Mouse (Mus musculus): ENCODE measurements around the gene Map3k19. TPM values are rescaled to one million over a fixed set of nuclear protein-coding genes. Genes with fewer than 3 reads are reported as not detected.

The Map3k19 gene
- total and polyA plus RNA-seq, 2 experiments from 2014 or later: 0.98 to 3.9 TPM

DNA sequence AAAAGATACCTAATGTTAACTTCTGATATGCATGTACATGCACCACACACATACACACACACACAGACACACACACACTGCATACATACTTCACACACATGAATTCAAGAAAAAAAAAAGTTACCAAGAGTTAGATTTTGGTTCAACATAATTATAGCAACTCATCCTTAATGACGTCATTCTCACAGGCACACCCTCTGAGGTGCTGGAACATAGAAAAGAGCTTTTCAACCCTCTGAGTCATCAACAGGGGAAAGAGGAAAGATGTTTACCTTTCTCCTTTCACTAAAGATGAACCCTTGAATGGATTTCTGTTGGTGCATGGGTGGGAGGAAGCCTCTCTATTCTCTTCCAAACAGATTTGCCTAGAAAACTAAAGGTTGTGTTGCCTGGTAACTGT lies 16.2 kb downstream of the Map3k19 start:
- Histone ChIP-seq H3K4me1 (ENCODE audit: insufficient read depth, low read length) (no peaks in the 10 kb centered on the region), H3K4me2 (ENCODE audit: low read depth, low read length, poor library complexity, severe bottlenecking) (no peak overlapping the region), H3K4me3 (ENCODE audit: low read depth, low read length) (no peak overlapping the region), H3K9ac (replicated peaks; ENCODE audit: low read length, poor library complexity, severe bottlenecking) (no peak overlapping the region), H3K9me3 (ENCODE audit: low read length) (no peaks in the 10 kb centered on the region), H3K27ac (ENCODE audit: low read depth, low read length) (no peak overlapping the region), H3K36me3 (ENCODE audit: insufficient read depth, low read length) (no peaks in the 10 kb centered on the region), H3K27me3 (ENCODE audit: insufficient read depth, low read length) (no peaks in the 10 kb centered on the region)
- WGBS: 77% methylated on average over 1 of the region's 1 CpGs
- ATAC-seq (ENCODE audit: low FRiP score) (no peak), DNase-seq (ENCODE audit: low spot score) (no peak)
- no peak for TF ChIP-seq CTCF (IDR thresholded peaks at IDR 0.05)

- ATAC-seq (ENCODE audit: low FRiP score): no peak
- WGBS: 72% methylated on average over 4 of the region's 4 CpGs
- Histone ChIP-seq H3K27me3 (ENCODE audit: insufficient read depth, low read length) (no peaks in the 10 kb centered on the region), H3K36me3 (ENCODE audit: insufficient read depth, low read length) (no peaks in the 10 kb centered on the region), H3K9me3 (ENCODE audit: low read length) (no peaks in the 10 kb centered on the region), H3K27ac (ENCODE audit: low read depth, low read length) (no peak overlapping the region), H3K4me1 (ENCODE audit: insufficient read depth, low read length) (no peaks in the 10 kb centered on the region), H3K9ac (replicated peaks; ENCODE audit: low read length, poor library complexity, severe bottlenecking) (no peak overlapping the region), H3K4me3 (ENCODE audit: low read depth, low read length) (no peak overlapping the region), H3K4me2 (ENCODE audit: low read depth, low read length, poor library complexity, severe bottlenecking) (no peak overlapping the region)
- TF ChIP-seq CTCF (IDR thresholded peaks at IDR 0.05): no peak
- no peak for DNase-seq (ENCODE audit: low spot score)
Observed at GRCm38 (mm10) chr1:127836619-127837018, 18.2 kb downstream of the Map3k19 start.

DNA sequence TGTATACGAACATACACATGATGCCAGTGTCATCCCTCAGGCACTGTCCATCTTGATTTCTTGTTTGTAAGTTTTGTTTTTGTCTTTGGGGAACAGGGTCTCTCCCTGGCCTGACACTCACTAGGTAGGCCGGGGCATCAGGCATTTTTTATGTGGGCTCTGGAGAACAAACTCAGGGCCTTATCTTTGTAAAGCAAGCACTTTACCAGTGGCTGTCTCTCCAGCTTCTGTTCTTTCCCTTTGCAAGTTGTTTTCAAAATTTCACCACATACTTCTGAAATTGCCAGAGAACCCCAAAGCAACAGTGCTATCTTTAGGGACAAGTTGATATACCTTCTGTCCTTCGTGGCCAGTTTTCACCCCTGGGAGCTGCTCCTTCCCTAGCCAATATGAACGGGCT lies 20.6 kb downstream of the Map3k19 start:
- Histone ChIP-seq H3K4me2 (ENCODE audit: low read depth, low read length, poor library complexity, severe bottlenecking) (no peak overlapping the region), H3K9ac (replicated peaks; ENCODE audit: low read length, poor library complexity, severe bottlenecking) (no peak overlapping the region), H3K27me3 (ENCODE audit: insufficient read depth, low read length) (no peaks in the 10 kb centered on the region), H3K9me3 (ENCODE audit: low read length) (no peaks in the 10 kb centered on the region), H3K4me1 (ENCODE audit: insufficient read depth, low read length) (no peaks in the 10 kb centered on the region), H3K27ac (ENCODE audit: low read depth, low read length) (no peak overlapping the region), H3K4me3 (ENCODE audit: low read depth, low read length) (no peak overlapping the region), H3K36me3 (ENCODE audit: insufficient read depth, low read length) (no peaks in the 10 kb centered on the region)
- ATAC-seq (ENCODE audit: low FRiP score): no peak
- DNase-seq (ENCODE audit: low spot score): no peak
- no peak for TF ChIP-seq CTCF (IDR thresholded peaks at IDR 0.05)
- WGBS: 74% methylated on average over 4 of the region's 4 CpGs

GRCm38 (mm10) chr1:127833714-127834113 lies 21.1 kb downstream of the Map3k19 start:
- WGBS: 56% methylated on average over 2 of the region's 2 CpGs
- Histone ChIP-seq H3K9ac (replicated peaks; ENCODE audit: low read length, poor library complexity, severe bottlenecking) (no peak overlapping the region), H3K36me3 (ENCODE audit: insufficient read depth, low read length) (no peaks in the 10 kb centered on the region), H3K4me2 (ENCODE audit: low read depth, low read length, poor library complexity, severe bottlenecking) (no peak overlapping the region), H3K27ac (ENCODE audit: low read depth, low read length) (no peak overlapping the region), H3K4me3 (ENCODE audit: low read depth, low read length) (no peak overlapping the region), H3K9me3 (ENCODE audit: low read length) (no peaks in the 10 kb centered on the region), H3K4me1 (ENCODE audit: insufficient read depth, low read length) (no peaks in the 10 kb centered on the region), H3K27me3 (ENCODE audit: insufficient read depth, low read length) (no peaks in the 10 kb centered on the region)
- no peak for TF ChIP-seq CTCF (IDR thresholded peaks at IDR 0.05)
- DNase-seq (ENCODE audit: low spot score) (no peak), ATAC-seq (ENCODE audit: low FRiP score) (no peak)

DNA sequence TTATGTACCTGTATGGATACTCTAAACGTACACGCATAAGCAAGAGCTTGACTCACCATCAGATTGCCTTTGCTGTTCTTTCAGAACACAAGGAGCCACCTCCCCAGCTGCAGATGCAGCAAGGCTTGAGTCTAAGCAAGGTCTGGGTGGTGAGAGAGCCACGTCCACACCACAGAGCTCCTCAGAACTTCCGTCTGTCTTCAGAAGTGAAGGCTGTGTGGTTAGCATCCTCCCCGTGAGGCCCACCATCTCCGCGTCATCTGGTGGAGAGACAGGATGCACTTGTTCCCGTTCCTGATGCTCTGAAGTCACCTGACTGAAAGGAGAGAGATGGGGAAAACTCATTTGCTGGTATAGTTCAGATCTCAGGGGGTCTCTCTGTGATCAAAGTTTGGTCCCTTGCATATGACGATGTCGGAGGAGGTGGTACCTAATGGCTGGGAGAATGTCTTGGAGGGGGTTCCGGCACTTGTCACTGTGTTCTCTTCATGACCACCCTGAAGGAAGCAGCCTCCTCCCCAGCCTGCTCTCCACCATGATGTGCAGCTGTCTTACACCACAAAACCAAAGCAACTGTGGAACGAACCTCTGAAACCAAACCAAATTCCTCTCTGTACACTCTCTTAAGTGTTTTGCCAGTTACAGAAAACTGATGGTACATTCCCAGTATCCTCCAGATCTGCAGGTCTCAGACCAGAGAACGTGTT lies 24.5 kb downstream of the Map3k19 start:
- H3K4me3 ChIP-seq (ENCODE audit: low read depth, low read length): no peak overlapping the region
- no peak overlapping the region for H3K4me2 ChIP-seq (ENCODE audit: low read depth, low read length, poor library complexity, severe bottlenecking)
- DNase-seq (ENCODE audit: low spot score): no peak
- H3K9me3 ChIP-seq (ENCODE audit: low read length): no peaks in the 10 kb centered on the region
- TF ChIP-seq CTCF (IDR thresholded peaks at IDR 0.05): no peak
- no peaks in the 10 kb centered on the region for H3K27me3 ChIP-seq (ENCODE audit: insufficient read depth, low read length)
- H3K9ac ChIP-seq (replicated peaks; ENCODE audit: low read length, poor library complexity, severe bottlenecking): no peak overlapping the region
- H3K27ac ChIP-seq (ENCODE audit: low read depth, low read length): no peak overlapping the region
- ATAC-seq (ENCODE audit: low FRiP score): no peak
- no peaks in the 10 kb centered on the region for H3K36me3 ChIP-seq (ENCODE audit: insufficient read depth, low read length)
- 88% methylated on average over 13 of the region's 13 CpGs for WGBS
- no peaks in the 10 kb centered on the region for H3K4me1 ChIP-seq (ENCODE audit: insufficient read depth, low read length)

GRCm38 (mm10) chr1:127827325-127827724 lies 27.5 kb downstream of the Map3k19 start:
- H3K9ac ChIP-seq (replicated peaks; ENCODE audit: low read length, poor library complexity, severe bottlenecking): no peak overlapping the region
- no peaks in the 10 kb centered on the region for H3K9me3 ChIP-seq (ENCODE audit: low read length)
- no peak overlapping the region for H3K4me2 ChIP-seq (ENCODE audit: low read depth, low read length, poor library complexity, severe bottlenecking)
- H3K27me3 ChIP-seq (ENCODE audit: insufficient read depth, low read length): no peaks in the 10 kb centered on the region
- no peaks in the 10 kb centered on the region for H3K36me3 ChIP-seq (ENCODE audit: insufficient read depth, low read length)
- no peaks in the 10 kb centered on the region for H3K4me1 ChIP-seq (ENCODE audit: insufficient read depth, low read length)
- DNase-seq (ENCODE audit: low spot score): peak; percentile 76
- no peak overlapping the region for H3K27ac ChIP-seq (ENCODE audit: low read depth, low read length)
- peak; percentile 81 for TF ChIP-seq CTCF (IDR thresholded peaks at IDR 0.05)
- no peak for ATAC-seq (ENCODE audit: low FRiP score)
- 19% methylated on average over 2 of the region's 2 CpGs for WGBS
- H3K4me3 ChIP-seq (ENCODE audit: low read depth, low read length): no peak overlapping the region
